Mouse (Mus musculus): Measurements from ENCODE around the gene Sh2d5. TPM values are rescaled to one million over a fixed set of nuclear protein-coding genes. Genes with fewer than 3 reads are reported as not detected.

Sh2d5 gene
- polyA plus RNA-seq, 1 experiment from 2014 or later, result 0.20 TPM

DNA sequence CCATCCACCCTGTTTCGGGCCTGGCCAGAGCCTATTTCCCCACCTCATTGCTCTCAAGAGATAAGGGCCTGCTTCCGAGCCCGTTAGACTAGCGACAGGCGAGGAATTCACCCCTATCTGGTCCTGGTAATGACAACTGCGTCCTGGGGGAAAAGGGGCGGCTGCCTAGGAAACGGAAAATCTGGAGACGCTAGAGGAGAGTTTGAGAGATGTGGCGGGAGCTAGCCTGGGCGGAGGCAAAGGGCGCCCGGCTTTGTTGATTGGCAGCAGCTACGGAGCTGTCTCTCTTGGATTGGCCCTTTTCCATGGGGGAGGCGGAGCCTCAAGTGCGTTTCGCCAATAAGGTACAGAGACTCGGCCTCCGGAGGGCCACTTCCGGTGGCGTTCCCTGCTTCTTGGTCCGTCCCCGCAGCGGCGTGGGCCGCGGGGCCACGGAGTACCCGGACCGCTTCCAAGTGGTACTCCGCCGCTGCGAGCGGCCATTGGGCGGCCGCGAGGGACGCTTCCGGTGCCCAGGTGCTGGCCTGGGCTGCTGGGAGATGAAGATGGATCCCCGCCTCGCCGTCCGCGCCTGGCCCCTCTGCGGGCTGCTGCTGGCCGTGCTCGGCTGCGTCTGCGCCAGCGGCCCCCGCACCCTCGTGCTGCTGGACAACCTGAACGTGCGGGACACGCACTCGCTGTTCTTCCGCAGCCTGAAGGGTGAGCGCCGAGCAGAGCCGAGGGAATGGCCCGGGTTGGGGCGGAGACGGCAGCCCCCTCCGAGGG, 54.3 kb downstream of the Sh2d5 start, which contains the start of gene Ddost:
Gene Ddost, plus strand, starts transcription at position 391 of the 765 bp plus-strand sequence.
- H3K9me3 ChIP-seq (ENCODE audit: control insufficient read depth, low read length), result no peaks in the 10 kb centered on the region
- peaks cover 9% of the 10 kb centered on the region; the same call in 1 of the 2 replicates for H3K36me3 ChIP-seq (ENCODE audit: control insufficient read depth, insufficient read depth, low read length)
- H3K4me1 ChIP-seq (replicated peaks; ENCODE audit: control insufficient read depth, insufficient read depth, low read length), result peaks cover 16% of the 10 kb centered on the region
- H3K4me2 ChIP-seq (ENCODE audit: low read depth, low read length), result peak within 1 kb of the TSS; percentile 95
- H3K4me3 ChIP-seq (ENCODE audit: low read length), result peak within 1 kb of the TSS; percentile 100
- WGBS, result under 1% methylated on average over 62 of the region's 64 CpGs
- peak within 1 kb of the TSS; percentile 74 for H3K27ac ChIP-seq (ENCODE audit: low read length)
- H3K27me3 ChIP-seq (ENCODE audit: control insufficient read depth, insufficient read depth, low read depth, low read length), result no peaks in the 10 kb centered on the region
- ATAC-seq (ENCODE audit: low read depth), result peak; percentile 98
- H3K9ac ChIP-seq (ENCODE audit: low read length), result peak within 1 kb of the TSS; percentile 96

GRCm38 (mm10) chr4:138307025-138307424, 56.8 kb downstream of the Sh2d5 start:
- 79% methylated on average over 3 of the region's 3 CpGs for WGBS
- ATAC-seq (ENCODE audit: low read depth), result no peak
- Histone ChIP-seq H3K9me3 (ENCODE audit: control insufficient read depth, low read length) (no peaks in the 10 kb centered on the region), H3K36me3 (ENCODE audit: control insufficient read depth, insufficient read depth, low read length) (peaks cover 22% of the 10 kb centered on the region), H3K4me3 (ENCODE audit: low read length) (no peak overlapping the region), H3K27ac (ENCODE audit: low read length) (no peak overlapping the region), H3K4me2 (ENCODE audit: low read depth, low read length) (no peak overlapping the region), H3K4me1 (replicated peaks; ENCODE audit: control insufficient read depth, insufficient read depth, low read length) (peaks cover 16% of the 10 kb centered on the region), H3K27me3 (ENCODE audit: control insufficient read depth, insufficient read depth, low read depth, low read length) (no peaks in the 10 kb centered on the region), H3K9ac (ENCODE audit: low read length) (no peak overlapping the region)

GRCm38 (mm10) chr4:138307739-138308138, 57.5 kb downstream of the Sh2d5 start:
- WGBS, result 80% methylated on average over 12 of the region's 12 CpGs
- no peak for ATAC-seq (ENCODE audit: low read depth)
- H3K36me3 ChIP-seq (ENCODE audit: control insufficient read depth, insufficient read depth, low read length), result peaks cover 25% of the 10 kb centered on the region
- H3K27me3 ChIP-seq (ENCODE audit: control insufficient read depth, insufficient read depth, low read depth, low read length), result no peaks in the 10 kb centered on the region
- no peak overlapping the region for H3K27ac ChIP-seq (ENCODE audit: low read length)
- no peak overlapping the region for H3K9ac ChIP-seq (ENCODE audit: low read length)
- peaks cover 16% of the 10 kb centered on the region for H3K4me1 ChIP-seq (replicated peaks; ENCODE audit: control insufficient read depth, insufficient read depth, low read length)
- H3K4me3 ChIP-seq (ENCODE audit: low read length), result no peak overlapping the region
- H3K4me2 ChIP-seq (ENCODE audit: low read depth, low read length), result no peak overlapping the region
- H3K9me3 ChIP-seq (ENCODE audit: control insufficient read depth, low read length), result no peaks in the 10 kb centered on the region

DNA sequence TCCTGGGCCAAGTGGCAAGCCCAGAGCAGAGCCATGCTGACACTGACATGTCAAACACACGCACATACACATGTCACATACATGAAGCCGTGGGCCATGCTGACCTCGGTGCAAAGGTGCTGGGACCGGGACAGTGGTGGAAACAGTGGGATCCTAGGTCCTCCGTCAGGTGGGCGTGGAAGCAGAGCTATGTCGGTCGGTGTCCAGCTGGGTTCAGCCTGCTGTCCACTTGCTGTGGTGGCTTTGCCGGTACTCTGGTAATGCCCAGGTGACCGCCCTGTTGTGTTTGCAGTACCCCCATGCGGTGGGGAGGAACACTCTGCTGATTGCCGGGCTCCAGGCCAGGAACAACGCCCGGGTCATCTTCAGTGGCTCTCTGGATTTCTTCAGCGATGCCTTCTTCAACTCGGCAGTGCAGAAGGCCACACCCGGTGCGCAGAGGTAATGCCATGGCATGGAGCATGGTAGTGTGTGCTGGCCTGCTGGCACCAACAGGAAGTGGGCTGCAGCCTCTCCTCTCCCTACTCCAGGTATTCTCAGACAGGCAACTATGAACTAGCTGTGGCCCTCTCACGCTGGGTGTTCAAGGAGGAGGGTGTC, 60.2 kb downstream of the Sh2d5 start:
- Histone ChIP-seq H3K4me2 (ENCODE audit: low read depth, low read length) (no peak overlapping the region), H3K9ac (ENCODE audit: low read length) (no peak overlapping the region), H3K4me1 (replicated peaks; ENCODE audit: control insufficient read depth, insufficient read depth, low read length) (peaks cover 7% of the 10 kb centered on the region), H3K36me3 (ENCODE audit: control insufficient read depth, insufficient read depth, low read length) (peaks cover 38% of the 10 kb centered on the region), H3K27me3 (ENCODE audit: control insufficient read depth, insufficient read depth, low read depth, low read length) (no peaks in the 10 kb centered on the region), H3K9me3 (ENCODE audit: control insufficient read depth, low read length) (no peaks in the 10 kb centered on the region), H3K27ac (ENCODE audit: low read length) (no peak overlapping the region), H3K4me3 (ENCODE audit: low read length) (no peak overlapping the region)
- 91% methylated on average over 19 of the region's 19 CpGs for WGBS
- no peak for ATAC-seq (ENCODE audit: low read depth)

Other genes with a start within 250 kb of the Sh2d5 start
- 140 and 166 TPM in 2 replicates for gene Hp1bp3, start 34.1 kb upstream of the Sh2d5 start, polyA plus RNA-seq (2015; fragmentation: Nextera tagmentation; extraction: Ambion mirVana)
- 2.9 and 3.0 TPM in 2 replicates for gene Kif17, start within 50 bp of the Sh2d5 start, polyA plus RNA-seq (2015; fragmentation: Nextera tagmentation; extraction: Ambion mirVana)
- 402 TPM in 2 replicates for gene Ddost, start 54.3 kb downstream of the Sh2d5 start, polyA plus RNA-seq (2015; fragmentation: Nextera tagmentation; extraction: Ambion mirVana)
- 44.1 and 49.4 TPM in 2 replicates for gene Pink1, start 75.9 kb downstream of the Sh2d5 start, polyA plus RNA-seq (2015; fragmentation: Nextera tagmentation; extraction: Ambion mirVana)
- gene Cda, start 117.6 kb downstream of the Sh2d5 start, polyA plus RNA-seq (2015; fragmentation: Nextera tagmentation; extraction: Ambion mirVana), result 19.8 and 22.8 TPM in 2 replicates
- gene Fam43b, start 146.1 kb downstream of the Sh2d5 start, polyA plus RNA-seq (2015; fragmentation: Nextera tagmentation; extraction: Ambion mirVana), result 0.09 TPM in 1 of 2 replicates, not detected in the other
- 16.8 and 18.2 TPM in 2 replicates for gene Mul1, start 184.3 kb downstream of the Sh2d5 start, polyA plus RNA-seq (2015; fragmentation: Nextera tagmentation; extraction: Ambion mirVana)
- 2.5 and 2.9 TPM in 2 replicates for gene Camk2n1, start 203.9 kb downstream of the Sh2d5 start, polyA plus RNA-seq (2015; fragmentation: Nextera tagmentation; extraction: Ambion mirVana)